Mouse (Mus musculus) heart, postnatal 4 days (tissue): ENCODE data around the gene Erich4. TPM values are rescaled to one million over a fixed set of nuclear protein-coding genes. Genes with fewer than 3 reads are reported as not detected.

ENCODE experiments used
- DNase-seq: peaks from one replicate; pipeline ENCODE4 v3.0.0; 2021
- total RNA-seq, 2 experiments: library from RNA; stranded (reverse); gene quantifications; 2 replicates each; pipeline ENCODE4 v1.2.3; 2021

Gene Erich4
- total RNA-seq, 2 experiments from 2014 or later = not detected

DNA sequence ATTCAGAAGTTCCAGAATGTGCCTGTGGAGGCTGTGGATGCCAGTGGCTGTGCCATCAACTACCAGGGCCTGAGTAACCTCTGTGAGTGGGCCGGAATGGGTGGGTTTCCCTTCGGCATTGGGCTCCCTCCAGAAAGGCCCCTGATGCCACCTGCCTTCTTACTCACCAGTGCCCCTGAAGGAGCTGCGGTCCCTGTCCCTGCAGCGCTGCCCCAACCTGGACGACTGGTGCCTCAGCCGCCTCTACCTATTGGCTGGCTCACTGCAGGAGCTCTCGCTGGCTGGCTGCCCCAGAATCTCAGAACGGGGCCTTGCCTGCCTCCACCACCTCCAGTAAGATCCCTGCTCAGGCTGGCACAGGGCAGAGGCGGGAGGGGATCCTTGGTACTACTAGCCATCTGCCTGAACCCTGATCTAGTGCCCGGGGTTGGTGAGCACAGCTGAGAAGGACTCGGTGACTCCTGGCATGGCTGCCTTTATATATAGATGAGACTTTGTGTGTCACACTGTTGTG is 8.2 kb upstream of the Erich4 start:
- DNase-seq = no peak

DNA sequence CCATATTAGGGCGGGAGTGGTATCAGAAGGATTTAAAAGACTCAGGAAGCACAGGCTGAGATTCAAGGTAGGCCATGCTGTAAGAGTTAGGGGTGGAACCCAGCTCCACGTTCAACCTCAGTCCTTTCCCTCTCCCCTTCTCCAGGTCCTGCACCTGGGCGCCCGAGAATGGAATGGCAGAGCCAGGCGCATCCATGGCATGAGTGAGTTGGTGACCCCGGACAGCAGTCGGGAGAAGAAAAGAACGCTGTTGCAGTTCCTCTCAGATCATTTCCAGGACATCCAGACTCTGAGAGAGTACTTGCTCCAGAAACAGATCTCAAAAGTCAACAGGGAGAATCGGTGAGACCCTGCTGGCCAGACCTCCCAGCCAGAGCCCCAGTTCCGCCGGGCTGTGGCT is 5.1 kb upstream of the Erich4 start:
- peak; percentile 3 for DNase-seq

DNA sequence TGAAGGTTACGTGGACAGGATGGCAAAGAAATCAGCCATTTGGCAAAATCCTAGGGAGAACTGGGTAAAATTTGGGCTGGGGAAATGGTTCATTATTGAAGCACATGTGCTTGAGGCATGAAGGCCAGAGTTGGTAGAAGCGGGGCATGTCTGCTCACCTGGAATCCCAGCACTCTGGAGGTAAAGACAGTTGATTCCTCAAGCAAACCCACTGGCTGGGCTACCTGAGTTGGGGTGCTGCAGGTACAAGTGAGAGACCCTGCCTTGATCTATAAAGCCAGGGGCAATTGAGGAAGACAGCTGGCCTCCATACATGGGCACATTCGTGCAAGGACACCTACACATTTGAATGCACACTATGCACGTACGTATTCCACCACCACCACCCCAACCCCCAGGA is 4.4 kb upstream of the Erich4 start:
- DNase-seq = peak; percentile 5

DNA sequence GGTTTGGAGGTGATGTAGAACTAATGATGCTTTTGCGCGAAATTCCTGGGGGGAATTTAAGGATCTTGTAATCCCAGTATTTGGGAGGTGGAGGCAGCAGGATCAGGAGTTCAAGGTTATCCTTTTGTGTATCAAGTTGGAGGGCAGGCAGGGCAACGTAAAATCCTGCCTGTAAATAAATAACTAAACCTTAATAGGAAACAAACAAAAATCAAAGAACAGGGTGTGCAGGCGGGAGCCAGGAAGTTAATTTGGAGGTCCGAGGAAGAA is 4.0 kb upstream of the Erich4 start:
- no peak for DNase-seq

DNA sequence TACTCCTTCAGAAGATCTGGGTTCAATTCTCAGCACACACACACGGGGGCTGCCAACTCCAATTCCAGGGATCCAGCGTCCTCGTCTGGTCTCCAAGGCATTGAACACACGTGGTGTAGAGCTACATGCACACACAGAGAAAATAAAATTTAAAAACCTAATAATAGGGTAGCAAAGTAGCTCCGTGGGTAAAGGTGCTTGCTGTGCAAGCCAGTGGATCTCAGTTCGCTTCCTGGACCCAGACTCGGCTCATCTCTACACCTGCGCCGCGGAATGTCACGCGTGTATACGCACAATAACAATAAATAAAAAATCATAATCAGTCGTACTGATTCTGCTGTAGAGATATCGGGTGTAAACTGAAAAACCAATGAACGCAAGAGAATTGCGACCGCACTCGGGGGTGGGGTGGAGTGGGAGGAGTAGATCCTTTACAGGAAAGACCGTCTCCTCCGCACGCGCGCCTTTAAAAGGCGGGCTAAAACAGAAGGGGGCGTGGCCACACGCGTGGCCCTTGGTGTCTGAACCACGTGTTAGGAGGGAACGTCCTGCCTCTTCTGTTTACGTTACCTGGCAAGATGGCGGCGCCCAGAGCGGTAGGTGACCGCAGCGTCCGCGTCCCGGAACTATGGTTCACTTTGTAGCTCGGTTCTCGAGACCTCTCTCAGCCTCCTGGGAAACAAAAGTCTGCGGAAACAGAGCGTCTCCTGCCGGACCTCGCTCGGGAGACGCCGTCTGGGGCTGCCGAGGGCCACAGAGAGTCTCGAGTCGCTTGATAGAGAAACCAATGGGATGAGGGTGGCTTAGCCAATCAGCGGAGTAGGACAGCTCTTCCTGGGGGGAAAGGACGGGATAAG is 3.4 kb upstream of the Erich4 start, which contains the start of gene Dmac2:
Gene Dmac2, plus strand, starts transcription at position 550 of the 857 bp plus-strand sequence.
- peak; percentile 93 for DNase-seq

DNA sequence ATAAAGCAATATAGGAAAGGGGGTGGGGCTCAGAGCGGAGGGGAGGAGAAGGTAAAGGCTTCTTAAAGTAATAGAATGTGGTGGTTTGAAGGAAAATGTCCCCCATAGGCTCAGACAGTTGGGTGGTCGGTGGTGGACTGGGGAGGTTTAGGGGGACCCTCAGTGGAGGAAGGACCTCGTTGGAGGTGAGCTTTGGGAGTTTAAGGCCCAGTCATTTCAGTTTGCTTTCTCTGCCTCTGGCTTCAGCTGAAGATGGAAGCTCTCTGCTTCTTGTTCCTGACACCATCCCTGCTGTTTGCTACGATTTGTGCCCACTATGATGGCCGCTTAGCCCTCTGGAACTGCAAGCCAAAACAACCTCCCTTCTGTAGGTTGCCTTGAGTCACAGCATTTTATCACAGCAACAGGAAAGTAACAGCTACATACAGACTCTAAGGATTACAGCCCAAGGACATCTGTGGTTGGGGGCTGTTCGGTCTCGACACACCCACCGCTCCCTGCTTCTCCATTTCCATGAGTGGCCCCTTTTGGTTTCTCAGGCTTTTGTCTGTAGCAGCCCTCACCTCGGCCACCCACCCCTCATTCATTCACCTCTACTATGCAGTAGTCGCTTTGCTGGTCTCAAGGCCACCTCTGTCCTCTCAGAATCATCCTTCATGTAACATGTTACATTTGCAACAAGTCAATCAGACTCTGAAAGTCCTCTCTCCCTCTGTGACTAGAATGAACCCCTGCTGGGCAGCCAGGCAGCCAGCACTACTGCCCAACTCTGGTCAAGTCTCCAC is 1.9 kb upstream of the Erich4 start:
- no peak for DNase-seq

DNA sequence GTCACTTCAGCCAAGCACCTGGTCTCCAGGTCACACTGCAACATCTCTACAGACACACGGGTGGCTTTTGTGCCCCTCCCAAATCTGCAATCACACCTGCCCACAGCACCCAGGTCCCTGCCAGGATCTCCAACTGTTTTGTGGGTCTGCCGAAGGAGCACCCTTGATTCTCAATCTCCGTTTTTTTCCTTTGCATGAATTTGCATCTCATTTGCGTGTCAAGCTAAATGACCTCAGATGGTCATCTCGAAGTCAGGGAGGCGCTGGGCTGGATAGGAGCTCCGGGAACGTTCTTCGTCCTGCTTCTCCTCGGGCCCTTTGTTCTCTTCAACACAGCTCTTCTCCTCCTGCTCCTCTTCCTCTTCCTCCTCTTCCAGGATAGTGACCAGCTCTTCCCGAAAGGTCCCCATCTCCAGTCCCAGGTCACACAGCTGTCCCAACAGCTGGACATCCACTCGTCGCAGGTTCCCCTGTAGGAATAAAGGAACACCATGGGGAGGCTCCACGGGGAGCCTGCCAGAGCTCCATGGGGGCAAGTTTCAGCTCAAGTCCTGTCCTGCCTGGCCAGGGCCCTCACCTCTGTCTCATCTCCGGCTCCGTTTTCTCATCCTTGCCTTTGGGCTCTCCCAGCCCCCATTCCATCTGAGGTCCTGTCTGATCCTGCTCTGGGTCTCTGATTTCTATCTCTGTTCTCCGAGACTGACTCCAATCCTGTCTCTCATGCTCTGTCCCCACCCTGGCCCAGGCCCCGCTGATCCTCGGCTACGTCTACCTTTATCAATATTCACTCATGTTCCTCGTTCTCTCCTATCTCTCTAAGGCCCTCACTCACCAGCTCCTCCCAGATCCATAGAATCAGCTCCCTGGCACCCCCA is 624 bp downstream of the Erich4 start:
- DNase-seq = no peak

DNA sequence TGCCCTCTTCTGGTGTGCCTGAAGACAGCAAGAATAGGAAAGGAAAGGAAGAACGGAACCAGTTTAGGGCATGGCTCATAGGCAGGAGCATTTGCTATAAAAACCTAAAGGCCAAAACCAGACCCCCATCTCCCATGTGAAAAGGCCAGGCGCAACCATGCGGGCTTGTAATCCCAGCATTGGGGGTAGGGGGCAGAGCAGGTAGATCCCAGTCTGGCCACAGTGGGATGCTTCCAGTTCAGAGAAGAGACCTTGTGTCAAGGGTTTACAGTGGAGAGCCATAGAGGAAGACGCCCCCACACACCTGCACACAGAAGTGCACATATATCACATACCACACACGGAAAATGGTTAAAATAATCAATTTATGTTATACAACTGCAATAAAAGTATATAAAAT is 1.6 kb downstream of the Erich4 start:
- DNase-seq = no peak

DNA sequence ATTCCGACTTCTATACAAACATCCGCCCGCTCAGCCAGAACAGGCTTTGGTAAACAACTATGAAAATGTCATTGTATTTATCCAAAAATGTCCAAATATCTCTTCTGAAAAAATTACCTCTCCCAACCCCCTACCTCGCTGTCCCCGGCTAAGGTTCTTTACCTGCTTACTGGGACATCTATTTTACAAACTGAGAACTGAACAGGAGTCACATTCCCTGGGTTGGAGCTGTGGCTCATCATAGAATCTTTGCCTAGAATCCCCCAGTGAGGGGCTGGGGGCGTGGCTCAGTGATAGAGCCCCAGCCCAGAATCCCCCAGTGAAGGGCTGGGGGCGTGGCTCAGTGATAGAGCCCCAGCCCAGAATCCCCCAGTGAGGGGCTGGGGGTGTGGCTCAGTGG is 4.2 kb downstream of the Erich4 start:
- DNase-seq = no peak

DNA sequence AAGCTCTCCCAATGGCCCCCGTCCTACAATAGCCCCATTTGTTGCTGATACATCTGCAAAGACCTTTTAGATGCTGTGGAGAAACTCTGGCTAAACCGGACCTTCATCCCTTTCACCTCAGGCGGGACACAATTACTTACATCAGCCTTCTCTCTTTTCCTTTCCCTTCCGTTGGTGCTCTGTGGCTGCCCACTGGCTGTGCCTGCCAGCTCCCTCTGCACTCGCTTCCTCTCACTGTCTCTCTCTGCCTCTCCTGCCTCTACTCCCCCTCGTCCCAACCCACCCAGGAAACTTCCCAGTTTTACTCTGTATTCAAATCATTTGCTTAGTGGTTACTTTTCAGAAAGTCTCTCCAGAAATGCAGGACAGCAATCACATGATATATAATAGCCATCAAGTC is 5.6 kb downstream of the Erich4 start:
- no peak for DNase-seq

DNA sequence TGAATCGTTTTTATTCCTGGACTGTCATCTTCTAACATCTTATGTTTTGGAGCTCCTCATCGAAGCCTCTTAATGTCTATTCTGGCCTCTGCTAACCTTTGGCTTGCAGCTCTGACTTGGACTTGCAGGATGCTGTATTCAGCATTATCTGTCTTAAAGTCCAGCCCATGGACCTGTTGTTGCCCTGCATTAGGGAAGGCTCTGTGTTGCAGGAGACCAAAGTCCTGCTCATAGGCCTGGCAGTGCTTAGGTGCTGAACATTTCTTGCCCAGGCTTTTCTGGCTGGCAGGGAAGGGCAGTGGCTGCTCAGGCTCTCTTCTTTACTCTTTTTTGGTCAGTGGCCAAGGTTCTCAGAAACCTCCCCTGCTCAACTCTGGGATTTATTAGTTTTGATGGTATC is 8.5 kb downstream of the Erich4 start:
- DNase-seq = no peak

DNA sequence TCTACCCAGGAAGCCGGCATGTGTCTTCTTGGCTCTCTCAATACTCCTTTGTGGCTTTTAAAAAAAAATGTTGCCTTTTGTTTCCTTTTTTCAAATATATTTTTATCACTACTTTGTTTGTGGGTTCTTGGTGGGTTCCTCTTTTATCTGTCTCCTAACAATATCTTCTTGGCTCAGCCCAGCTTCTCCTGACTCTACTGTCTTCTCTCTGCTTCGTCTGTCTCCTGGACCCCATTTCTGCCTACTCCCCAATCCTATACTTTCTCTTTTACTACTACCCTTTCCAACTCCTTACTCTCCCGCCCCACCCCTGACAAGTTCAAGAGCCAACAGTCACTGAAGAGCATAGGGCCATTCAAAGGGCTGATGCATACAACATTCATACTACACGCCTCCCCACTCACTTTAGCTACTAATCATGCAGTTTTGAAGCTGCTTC is 9.0 kb downstream of the Erich4 start:
- no peak for DNase-seq

DNA sequence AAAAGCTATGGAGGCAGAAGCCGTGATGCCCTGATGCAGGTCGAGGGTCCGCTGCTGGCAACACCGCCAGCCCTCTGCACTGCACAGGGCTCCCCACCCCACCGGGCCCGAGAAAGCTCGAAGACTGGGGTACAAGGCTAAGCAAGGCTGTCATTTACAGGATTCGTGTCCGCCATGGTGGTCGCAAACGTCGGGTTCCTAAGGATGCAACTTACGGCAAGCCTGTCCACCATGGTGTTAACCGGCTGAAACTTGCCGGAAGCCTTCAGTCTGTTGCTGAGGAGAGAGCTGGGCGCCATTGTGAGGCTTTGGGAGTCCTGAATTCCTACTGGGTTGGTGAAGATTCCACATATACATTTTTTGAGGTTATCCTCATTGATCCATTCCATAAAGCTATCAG is 14.3 kb downstream of the Erich4 start:
- no peak for DNase-seq

DNA sequence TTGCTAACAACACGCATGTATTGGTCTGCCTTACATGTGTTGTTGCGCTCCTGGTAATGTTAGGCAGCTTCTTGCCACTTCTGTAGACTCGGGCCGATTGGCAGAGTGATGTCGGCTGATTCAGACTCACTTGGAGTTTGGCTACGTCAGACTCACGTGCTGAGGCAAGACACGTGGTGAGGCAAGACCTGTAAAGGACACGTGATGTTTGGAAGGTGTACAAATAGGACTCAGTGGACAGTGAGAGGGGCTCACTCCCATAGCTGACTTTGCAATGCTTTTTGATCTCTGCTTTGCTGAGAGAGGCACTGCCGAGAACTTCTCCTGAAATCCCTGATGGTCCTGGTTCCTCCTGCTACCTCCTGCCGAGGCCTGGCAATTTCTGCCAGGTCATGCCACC is 15.0 kb downstream of the Erich4 start:
- no peak for DNase-seq

DNA sequence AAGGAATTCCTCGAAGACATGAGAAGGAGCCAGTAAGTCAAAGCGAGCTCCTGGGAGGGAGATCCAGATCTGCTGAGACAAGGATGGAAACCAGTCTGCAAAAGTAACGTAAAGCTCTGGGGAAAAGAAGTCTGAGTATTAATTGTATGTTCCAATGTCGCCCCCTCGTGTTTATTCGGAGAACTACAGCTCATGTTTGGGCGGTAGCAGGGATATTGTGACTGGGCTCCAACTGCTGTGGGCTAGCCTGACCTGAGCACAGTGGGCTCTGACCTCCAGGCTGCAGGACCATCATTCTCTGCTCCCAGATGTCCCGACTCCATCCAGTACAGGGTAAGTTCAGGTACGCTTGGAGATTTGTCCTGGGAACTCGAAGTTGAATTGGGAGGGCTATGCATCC is 16.0 kb downstream of the Erich4 start:
- peak; percentile 78 for DNase-seq

DNA sequence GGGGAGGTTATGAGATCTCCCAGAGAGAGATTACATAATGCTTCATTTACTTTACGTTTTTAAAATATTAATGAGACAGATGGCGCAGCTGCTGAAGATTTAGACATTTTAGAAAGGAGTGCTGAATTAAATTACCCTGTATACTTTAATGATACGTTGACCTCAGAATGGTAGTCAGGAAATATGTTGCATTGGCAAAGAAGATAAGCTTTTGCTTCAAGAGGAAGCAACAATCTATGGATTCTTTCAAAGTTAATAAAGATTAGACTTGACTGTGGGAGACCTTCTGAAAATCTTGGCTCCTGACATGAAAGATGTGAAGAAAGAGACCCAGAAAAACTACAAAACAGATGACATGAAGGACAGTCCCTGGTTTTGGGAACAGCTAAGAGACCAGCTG is 21.8 kb downstream of the Erich4 start:
- DNase-seq = no peak

DNA sequence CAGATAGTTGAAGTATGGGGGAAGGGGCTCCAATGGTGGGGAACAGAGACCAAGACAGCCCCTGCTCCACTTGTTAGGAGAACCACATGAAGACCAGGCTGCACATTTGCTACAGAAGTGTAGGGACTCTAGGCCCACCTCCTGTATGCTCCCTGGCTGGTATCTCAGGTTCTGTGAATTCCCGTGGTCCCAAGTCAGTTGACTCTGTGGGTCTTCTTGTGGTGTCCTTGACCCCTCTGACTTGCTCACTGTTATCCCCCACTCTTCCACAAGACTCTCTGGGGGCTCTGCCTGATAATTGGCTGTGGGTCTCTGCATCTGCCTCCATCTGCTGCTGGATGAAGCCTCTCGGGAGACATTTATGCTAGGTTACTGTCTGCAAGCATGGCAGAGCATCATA is 24.5 kb downstream of the Erich4 start:
- DNase-seq = no peak

DNA sequence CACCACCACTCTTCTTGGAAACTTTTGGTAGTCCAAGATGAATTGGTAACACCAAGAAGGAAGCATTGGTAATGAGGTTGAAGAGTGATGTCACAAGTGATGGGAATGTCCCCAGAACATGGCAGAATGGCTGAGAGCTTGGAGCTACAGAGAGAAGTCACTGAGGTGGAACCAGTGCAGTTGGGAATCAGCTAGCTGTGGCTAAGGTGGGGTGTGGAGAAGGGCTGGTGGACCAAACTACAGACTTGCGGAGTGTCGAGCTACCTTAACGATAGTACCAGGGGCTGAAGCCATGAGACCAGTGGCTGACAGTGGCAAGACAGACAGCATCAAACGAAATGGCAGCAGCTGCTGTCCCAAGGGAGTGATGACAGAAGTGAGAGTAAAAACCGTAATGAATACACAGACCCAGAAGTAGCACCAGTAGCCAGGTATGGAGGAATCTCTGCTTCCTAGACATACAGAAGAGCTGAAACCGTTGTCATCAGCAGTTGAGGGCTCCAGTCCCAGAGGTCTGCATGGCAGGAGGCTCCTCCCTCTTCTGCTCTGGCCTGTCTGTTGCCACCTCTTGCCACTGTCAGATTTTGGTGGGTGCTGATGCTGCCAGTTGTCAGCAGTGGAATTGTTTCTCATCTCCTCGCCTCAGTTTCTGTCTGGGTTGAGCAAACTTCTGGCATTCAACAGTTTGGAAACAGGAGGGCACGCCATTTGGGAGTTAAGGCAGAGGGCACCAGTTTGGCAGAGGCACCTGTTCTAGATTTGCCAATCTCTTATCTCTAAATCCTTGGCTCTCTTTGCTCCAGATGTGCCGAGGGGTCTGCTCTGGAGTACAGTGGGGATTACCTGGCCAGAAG is 30.1 kb downstream of the Erich4 start:
- no peak for DNase-seq

DNA sequence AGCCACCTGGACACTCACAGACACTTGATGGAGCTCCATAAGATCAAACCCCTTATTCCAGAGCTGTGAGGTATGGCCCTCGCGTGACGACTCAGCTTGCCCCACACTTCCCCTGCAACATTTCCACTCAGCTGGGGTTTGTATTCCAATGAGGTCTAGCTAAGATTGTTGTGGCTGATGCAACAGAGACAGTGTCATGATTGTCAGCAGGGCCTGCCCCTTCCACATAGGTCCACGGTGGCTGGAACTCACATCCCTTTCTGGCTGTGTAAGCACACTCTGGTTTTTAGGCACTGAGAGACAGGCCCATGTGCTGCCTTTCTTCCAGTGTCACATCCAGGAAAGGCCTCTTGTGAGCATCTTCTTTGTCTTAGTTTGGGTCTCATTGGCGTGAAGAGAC is 31.0 kb downstream of the Erich4 start:
- no peak for DNase-seq

DNA sequence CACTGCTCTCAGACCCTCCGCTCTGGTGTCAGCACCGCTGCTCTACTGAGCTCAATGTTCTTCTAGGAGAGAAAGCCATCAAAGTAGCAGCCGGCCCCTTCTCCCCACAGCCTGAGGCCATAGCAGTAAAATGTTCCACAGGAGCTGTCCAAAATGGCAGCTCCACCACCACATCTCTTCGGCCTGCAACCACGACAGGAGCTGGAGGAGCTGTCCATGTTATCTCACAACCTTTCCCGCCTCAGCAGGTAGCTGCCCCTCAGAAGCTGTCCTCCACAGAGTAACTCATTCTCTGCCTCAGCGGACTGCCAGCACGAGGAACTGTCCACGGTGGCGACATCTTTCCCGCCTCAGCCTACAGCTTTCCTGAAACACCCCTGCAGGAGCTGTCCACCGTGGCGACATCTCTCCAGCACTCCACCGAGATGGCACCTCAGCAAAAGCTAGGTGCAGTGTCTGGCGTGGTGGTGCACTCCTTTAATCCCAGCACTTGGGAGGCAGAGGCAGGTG is 33.3 kb downstream of the Erich4 start:
- DNase-seq = no peak

DNA sequence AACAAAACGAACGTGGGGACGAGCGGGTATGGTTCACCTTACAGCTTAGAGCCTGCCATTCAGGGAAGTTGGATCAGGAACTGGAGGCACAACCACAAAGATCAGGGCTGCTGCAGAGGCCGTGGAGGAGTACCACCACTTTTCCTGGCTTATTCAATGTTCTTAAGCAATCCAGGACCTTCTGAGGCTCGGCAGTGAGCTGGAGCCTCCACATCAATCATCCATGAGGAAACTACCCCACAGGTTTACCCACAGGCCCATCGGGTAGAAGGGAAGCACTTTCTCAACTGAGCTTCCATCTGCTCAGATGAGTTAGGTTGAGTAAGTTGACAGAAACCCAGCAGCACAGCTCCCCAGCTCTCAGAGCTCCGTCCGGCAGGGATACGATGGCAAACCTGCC is 36.3 kb downstream of the Erich4 start:
- no peak for DNase-seq
